Mouse (Mus musculus): ENCODE results near the gene Gm9970. TPM values are rescaled to one million over a fixed set of nuclear protein-coding genes. Genes with fewer than 3 reads are reported as not detected.
"Not testable (repeated sequence)": the region's sequence is repeated elsewhere in the genome, so short reads cannot be mapped to it uniquely, and the experiment has no call there.

Gene Gm9970
- total and polyA plus RNA-seq, 3 experiments, result 0.10 TPM; not detected in 2

GRCm38 (mm10) chr5:31219474-31219873 lies 21.6 kb downstream of the Gm9970 start:
- H3K4me3 ChIP-seq (ENCODE audit: low read depth, low read length), result peak overlapping the region; percentile 99
- no peak for DNase-seq (ENCODE audit: low spot score)
- H3K9me3 ChIP-seq (replicated peaks), result no peaks in the 10 kb centered on the region
- peaks cover 34% of the 10 kb centered on the region for H3K4me1 ChIP-seq (ENCODE audit: insufficient read depth, low read depth, low read length)
- TF ChIP-seq POLR2AphosphoS5 (IDR thresholded peaks at IDR 0.05; ENCODE audit: insufficient replicate concordance, low read depth, low read length) (no peak), GATA1 (IDR thresholded peaks at IDR 0.05; ENCODE audit: borderline replicate concordance, low read length) (no peak), TAL1 (conservative IDR thresholded peaks at IDR 0.05; ENCODE audit: low read depth, low read length) (no peak), GATA2 (IDR thresholded peaks at IDR 0.05; ENCODE audit: borderline replicate concordance, low read depth, low read length) (no peak)
- no peaks in the 10 kb centered on the region for H3K27me3 ChIP-seq (ENCODE audit: insufficient read depth, low read length)
- peaks cover 22% of the 10 kb centered on the region for H3K36me3 ChIP-seq (replicated peaks)
- ATAC-seq (ENCODE audit: extremely low read depth, insufficient number of reproducible peaks, low FRiP score, poor library complexity, severe bottlenecking), result no peak

- Histone ChIP-seq H3K36me3 (replicated peaks) (peaks cover 24% of the 10 kb centered on the region), H3K27me3 (ENCODE audit: insufficient read depth, low read length) (no peaks in the 10 kb centered on the region), H3K4me3 (ENCODE audit: low read depth, low read length) (peak overlapping the region; percentile 99), H3K4me1 (ENCODE audit: insufficient read depth, low read depth, low read length) (peaks cover 35% of the 10 kb centered on the region), H3K9me3 (replicated peaks) (no peaks in the 10 kb centered on the region)
- ATAC-seq (ENCODE audit: extremely low read depth, insufficient number of reproducible peaks, low FRiP score, poor library complexity, severe bottlenecking), result no peak
- no peak for TF ChIP-seq POLR2AphosphoS5 (IDR thresholded peaks at IDR 0.05; ENCODE audit: insufficient replicate concordance, low read depth, low read length)
- no peak for TF ChIP-seq GATA1 (IDR thresholded peaks at IDR 0.05; ENCODE audit: borderline replicate concordance, low read length)
- TF ChIP-seq GATA2 (IDR thresholded peaks at IDR 0.05; ENCODE audit: borderline replicate concordance, low read depth, low read length), result no peak
- TF ChIP-seq CTCF (IDR thresholded peaks at IDR 0.05; ENCODE audit: low read depth, low read length), result no peak
- no peak for TF ChIP-seq TAL1 (conservative IDR thresholded peaks at IDR 0.05; ENCODE audit: low read depth, low read length)
- no peak for DNase-seq (ENCODE audit: low spot score)
These were observed 22.0 kb downstream of the Gm9970 start for GRCm38 (mm10) chr5:31219070-31219469.

- H3K27me3 ChIP-seq (ENCODE audit: insufficient read depth, low read length), result no peaks in the 10 kb centered on the region
- ATAC-seq (ENCODE audit: extremely low read depth, insufficient number of reproducible peaks, low FRiP score, poor library complexity, severe bottlenecking), result no peak
- TF ChIP-seq GATA1 (IDR thresholded peaks at IDR 0.05; ENCODE audit: borderline replicate concordance, low read length), result no peak
- TF ChIP-seq CTCF (IDR thresholded peaks at IDR 0.05; ENCODE audit: low read depth, low read length), result no peak
- no peak overlapping the region; the same call in 1 of the 2 replicates for H3K4me3 ChIP-seq (ENCODE audit: low read depth, low read length)
- DNase-seq (ENCODE audit: low spot score), result no peak
- H3K36me3 ChIP-seq (replicated peaks), result peaks cover 28% of the 10 kb centered on the region
- H3K9me3 ChIP-seq (replicated peaks), result no peaks in the 10 kb centered on the region
- peaks cover 36% of the 10 kb centered on the region for H3K4me1 ChIP-seq (ENCODE audit: insufficient read depth, low read depth, low read length)
These were observed 22.7 kb downstream of the Gm9970 start for GRCm38 (mm10) chr5:31218294-31218693.

GRCm38 (mm10) chr5:31216554-31216953 lies 24.5 kb downstream of the Gm9970 start:
- not testable (repeated sequence) for DNase-seq (ENCODE audit: low spot score); H3K4me3 ChIP-seq (ENCODE audit: low read depth, low read length); H3K9me3 ChIP-seq (replicated peaks); ATAC-seq (ENCODE audit: extremely low read depth, insufficient number of reproducible peaks, low FRiP score, poor library complexity, severe bottlenecking); H3K27me3 ChIP-seq (ENCODE audit: insufficient read depth, low read length)
- peaks cover 40% of the 10 kb centered on the region for H3K36me3 ChIP-seq (replicated peaks)
- peaks cover 46% of the 10 kb centered on the region for H3K4me1 ChIP-seq (ENCODE audit: insufficient read depth, low read depth, low read length)

GRCm38 (mm10) chr5:31204421-31204820 lies 36.6 kb downstream of the Gm9970 start:
- ATAC-seq (ENCODE audit: extremely low read depth, insufficient number of reproducible peaks, low FRiP score, poor library complexity, severe bottlenecking), result no peak
- Histone ChIP-seq H3K9me3 (replicated peaks) (no peaks in the 10 kb centered on the region), H3K4me1 (ENCODE audit: insufficient read depth, low read depth, low read length) (peaks cover 52% of the 10 kb centered on the region), H3K36me3 (replicated peaks) (peaks cover 88% of the 10 kb centered on the region), H3K27me3 (ENCODE audit: insufficient read depth, low read length) (no peaks in the 10 kb centered on the region), H3K4me3 (ENCODE audit: low read depth, low read length) (no peak overlapping the region)
- TF ChIP-seq CTCF (IDR thresholded peaks at IDR 0.05; ENCODE audit: low read depth, low read length) (no peak), GATA2 (IDR thresholded peaks at IDR 0.05; ENCODE audit: borderline replicate concordance, low read depth, low read length) (no peak), TAL1 (conservative IDR thresholded peaks at IDR 0.05; ENCODE audit: low read depth, low read length) (no peak), POLR2AphosphoS5 (IDR thresholded peaks at IDR 0.05; ENCODE audit: insufficient replicate concordance, low read depth, low read length) (no peak), GATA1 (IDR thresholded peaks at IDR 0.05; ENCODE audit: borderline replicate concordance, low read length) (no peak)
- no peak for DNase-seq (ENCODE audit: low spot score)

GRCm38 (mm10) chr5:31203866-31204265 lies 37.2 kb downstream of the Gm9970 start:
- H3K27me3 ChIP-seq (ENCODE audit: insufficient read depth, low read length), result no peaks in the 10 kb centered on the region
- ATAC-seq (ENCODE audit: extremely low read depth, insufficient number of reproducible peaks, low FRiP score, poor library complexity, severe bottlenecking) (no peak), DNase-seq (ENCODE audit: low spot score) (no peak)
- peaks cover 90% of the 10 kb centered on the region for H3K36me3 ChIP-seq (replicated peaks)
- H3K4me3 ChIP-seq (ENCODE audit: low read depth, low read length), result no peak overlapping the region
- peaks cover 57% of the 10 kb centered on the region for H3K4me1 ChIP-seq (ENCODE audit: insufficient read depth, low read depth, low read length)
- no peaks in the 10 kb centered on the region for H3K9me3 ChIP-seq (replicated peaks)
- TF ChIP-seq CTCF (IDR thresholded peaks at IDR 0.05; ENCODE audit: low read depth, low read length), result no peak
- no peak for TF ChIP-seq GATA1 (IDR thresholded peaks at IDR 0.05; ENCODE audit: borderline replicate concordance, low read length)
- no peak for TF ChIP-seq GATA2 (IDR thresholded peaks at IDR 0.05; ENCODE audit: borderline replicate concordance, low read depth, low read length)
- no peak for TF ChIP-seq TAL1 (conservative IDR thresholded peaks at IDR 0.05; ENCODE audit: low read depth, low read length)
- no peak for TF ChIP-seq POLR2AphosphoS5 (IDR thresholded peaks at IDR 0.05; ENCODE audit: insufficient replicate concordance, low read depth, low read length)

- Histone ChIP-seq H3K9me3 (replicated peaks) (no peaks in the 10 kb centered on the region), H3K27me3 (ENCODE audit: insufficient read depth, low read length) (no peaks in the 10 kb centered on the region), H3K4me1 (ENCODE audit: insufficient read depth, low read depth, low read length) (peaks cover 60% of the 10 kb centered on the region), H3K4me3 (ENCODE audit: low read depth, low read length) (peak overlapping the region; percentile 84), H3K36me3 (replicated peaks) (peaks cover 90% of the 10 kb centered on the region)
- TF ChIP-seq GATA1 (IDR thresholded peaks at IDR 0.05; ENCODE audit: borderline replicate concordance, low read length) (no peak), POLR2AphosphoS5 (IDR thresholded peaks at IDR 0.05; ENCODE audit: insufficient replicate concordance, low read depth, low read length) (no peak), TAL1 (conservative IDR thresholded peaks at IDR 0.05; ENCODE audit: low read depth, low read length) (no peak), GATA2 (IDR thresholded peaks at IDR 0.05; ENCODE audit: borderline replicate concordance, low read depth, low read length) (no peak), CTCF (IDR thresholded peaks at IDR 0.05; ENCODE audit: low read depth, low read length) (no peak)
- ATAC-seq (ENCODE audit: extremely low read depth, insufficient number of reproducible peaks, low FRiP score, poor library complexity, severe bottlenecking) (no peak), DNase-seq (ENCODE audit: low spot score) (no peak)
These were observed 38.1 kb downstream of the Gm9970 start for GRCm38 (mm10) chr5:31202933-31203332.
